In genomic region chr2:125788785-125789184, GRCm38 (mm10) we compare ENCODE assay signal across 13 mouse cellular contexts.
"Had no signal": no experiment of that assay in that cellular context is flagged by ENCODE, and none has a peak within 500 bp of the region (broad histone marks: within the 10 kb centered on the region; RNA-seq: fewer than 3 reads in every experiment).

No protein-coding gene starts in this region.

- H3K9me3 ChIP-seq: kidney, embryonic 15.5 days; limb, embryonic 13.5 days; midbrain, embryonic 12.5 days; neural tube, embryonic 13.5 days; stomach, embryonic 15.5 days had no signal

- H3K4me2 ChIP-seq: kidney, embryonic 15.5 days; limb, embryonic 13.5 days; midbrain, embryonic 12.5 days; neural tube, embryonic 13.5 days; stomach, embryonic 15.5 days had no signal

- H3K4me3 ChIP-seq: kidney, embryonic 15.5 days; limb, embryonic 13.5 days; midbrain, embryonic 12.5 days; neural tube, embryonic 13.5 days; stomach, embryonic 15.5 days had no signal

- H3K36me3 ChIP-seq: kidney, embryonic 15.5 days; limb, embryonic 13.5 days; midbrain, embryonic 12.5 days; neural tube, embryonic 13.5 days; stomach, embryonic 15.5 days had no signal

- H3K27me3 ChIP-seq: kidney, embryonic 15.5 days; limb, embryonic 13.5 days; neural tube, embryonic 13.5 days; stomach, embryonic 15.5 days had no signal

- H3K9ac ChIP-seq: kidney, embryonic 15.5 days; limb, embryonic 13.5 days; liver, embryonic 14.5 days; midbrain, embryonic 12.5 days; neural tube, embryonic 13.5 days; stomach, embryonic 15.5 days had no signal

- DNase-seq: kidney, postnatal 36 days; layer of hippocampus, adult 9-11 months; left cerebral cortex, postnatal 4 days; lung, adult 18-20 months; retina, postnatal 1 day; right cerebral cortex, postnatal 4 days; thymus, postnatal 36 days had no signal

- H3K27ac ChIP-seq: kidney, embryonic 15.5 days; limb, embryonic 13.5 days; liver, embryonic 14.5 days; midbrain, embryonic 12.5 days; neural tube, embryonic 13.5 days; stomach, embryonic 15.5 days had no signal

- H3K4me1 ChIP-seq: limb, embryonic 13.5 days; midbrain, embryonic 12.5 days; neural tube, embryonic 13.5 days had no signal
